Mouse (Mus musculus) intestine, embryonic 15.5 days (tissue): Measurements from ENCODE around the gene Ager. TPM values are rescaled to one million over a fixed set of nuclear protein-coding genes. Genes with fewer than 3 reads are reported as not detected.

Experiments used
- ATAC-seq: fragments of 200-750 bp; cut with Nextera tagmentation; 2 replicates; pipeline ENCODE4 v1.8.0; 2017; ENCODE audit warnings: moderate TSS enrichment, moderate library complexity
- H3K27ac ChIP-seq: fragments of 300-500 bp; sonication (generic); 2 replicates; pipeline ENCODE4 v1.5.1; 2015; ENCODE audit warnings: mild to moderate bottlenecking, inconsistent platforms
- H3K27me3 ChIP-seq: fragments of 300-500 bp; sonication (generic); replicated peaks from 2 replicates; pipeline ENCODE4 v1.6.1; 2015; ENCODE audit warnings: inconsistent platforms
- H3K36me3 ChIP-seq: fragments of 300-500 bp; sonication (generic); 2 replicates; pipeline ENCODE4 v1.6.1; 2015; ENCODE audit warnings: inconsistent platforms
- H3K4me1 ChIP-seq: fragments of 300-500 bp; sonication (generic); replicated peaks from 2 replicates; pipeline ENCODE4 v1.6.1; 2015; ENCODE audit warnings: inconsistent platforms
- H3K4me2 ChIP-seq: fragments of 300-500 bp; sonication (generic); replicated peaks from 2 replicates; pipeline ENCODE4 v1.6.1; 2015; ENCODE audit warnings: mild to moderate bottlenecking, inconsistent platforms
- H3K4me3 ChIP-seq: fragments of 300-500 bp; sonication (generic); replicated peaks from 2 replicates; pipeline ENCODE4 v1.5.1; 2015; ENCODE audit warnings: inconsistent platforms
- H3K9ac ChIP-seq: fragments of 300-500 bp; sonication (generic); 2 replicates; pipeline ENCODE4 v1.6.1; 2015; ENCODE audit warnings: inconsistent platforms
- H3K9me3 ChIP-seq: fragments of 300-500 bp; sonication (generic); 2 replicates; pipeline ENCODE4 v1.6.1; 2016; ENCODE audit warnings: inconsistent platforms
- WGBS: fragments of 180-500 bp; shearing (Covaris S2); methylation state at CpG from one replicate; pipeline ENCODE4 v1.1.7; 2015; 5-methylcytosine and 5-hydroxymethylcytosine counted together
- polyA plus RNA-seq: library from polyadenylated mRNA; unstranded; fragments of >200 nt; fragmentation: Nextera tagmentation; extraction: Ambion mirVana; gene quantifications from 2 replicates; pipeline ENCODE4 v1.2.1, GENCODE M21; 2015

Gene Ager
- polyA plus RNA-seq, 1 experiment from 2014 or later: 2.7 TPM

DNA sequence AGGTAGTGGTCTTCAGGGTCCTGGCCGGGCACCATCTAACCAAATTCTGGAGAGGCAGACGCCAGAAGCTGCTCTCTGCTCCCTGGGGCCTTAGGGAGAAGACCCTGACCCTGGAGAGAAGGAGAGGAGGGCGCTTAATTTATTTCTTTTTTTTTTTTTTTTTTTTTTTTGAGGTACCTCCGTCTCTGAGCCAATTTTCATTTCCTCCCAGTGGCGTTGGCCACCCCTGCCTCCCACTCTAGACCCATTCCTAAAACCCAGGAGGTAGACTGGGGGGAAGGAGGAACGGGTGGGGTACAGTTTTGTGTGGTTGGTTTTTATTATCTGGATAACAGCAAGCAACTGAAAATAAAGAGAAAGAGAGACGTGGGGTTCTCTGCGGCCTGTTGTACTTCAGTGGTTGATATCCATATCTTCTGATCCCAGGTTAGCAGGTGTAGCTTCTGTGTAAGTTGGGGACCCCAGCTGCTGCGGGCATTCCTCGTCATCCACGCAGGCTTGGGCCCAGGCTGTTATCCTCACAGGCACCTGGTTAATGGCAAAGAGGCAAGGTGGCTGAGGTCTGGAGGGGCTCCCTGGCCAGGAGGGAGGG is 15.5 kb downstream of the Ager start:
- Histone ChIP-seq H3K9ac (no peak overlapping the region), H3K4me2 (no peak overlapping the region), H3K4me3 (no peak overlapping the region), H3K9me3 (no peaks in the 10 kb centered on the region), H3K4me1 (0 out of 2 replicates have a peak, but pooled peaks cover 6% of the 10 kb centered on the region), H3K27me3 (no peaks in the 10 kb centered on the region), H3K36me3 (peaks cover 42% of the 10 kb centered on the region), H3K27ac (no peak overlapping the region)
- ATAC-seq: no peak
- 87% methylated on average over 11 of the region's 11 CpGs for WGBS

DNA sequence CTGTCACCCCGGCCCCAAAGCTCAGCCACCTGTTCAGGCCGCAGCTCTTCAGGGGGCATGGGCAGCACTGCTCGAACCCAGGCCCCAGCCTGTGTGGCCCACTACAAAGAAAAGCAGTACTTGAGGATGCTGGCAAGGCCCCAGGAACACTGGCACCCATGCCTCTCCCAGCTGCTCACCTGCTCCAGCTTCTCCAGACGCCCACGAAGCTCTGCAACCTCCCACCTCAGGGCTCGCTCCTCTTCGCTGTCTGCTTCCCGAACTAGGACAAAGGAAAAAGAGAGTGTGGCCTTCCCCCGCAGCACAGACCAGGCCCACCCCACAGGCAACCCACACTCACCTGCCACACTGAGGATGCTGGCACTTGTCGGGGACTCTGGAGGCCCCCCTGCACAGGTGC is 16.2 kb downstream of the Ager start:
- 0 out of 2 replicates have a peak, but pooled peaks cover 2% of the 10 kb centered on the region for H3K4me1 ChIP-seq
- whole genome bisulfite sequencing: 93% methylated on average over 10 of the region's 10 CpGs
- H3K4me3 ChIP-seq: no peak overlapping the region
- H3K9ac ChIP-seq: no peak overlapping the region
- H3K4me2 ChIP-seq: no peak overlapping the region
- H3K27me3 ChIP-seq: no peaks in the 10 kb centered on the region
- H3K36me3 ChIP-seq: peaks cover 42% of the 10 kb centered on the region
- H3K27ac ChIP-seq: no peak overlapping the region
- no peaks in the 10 kb centered on the region for H3K9me3 ChIP-seq
- no peak for ATAC-seq

DNA sequence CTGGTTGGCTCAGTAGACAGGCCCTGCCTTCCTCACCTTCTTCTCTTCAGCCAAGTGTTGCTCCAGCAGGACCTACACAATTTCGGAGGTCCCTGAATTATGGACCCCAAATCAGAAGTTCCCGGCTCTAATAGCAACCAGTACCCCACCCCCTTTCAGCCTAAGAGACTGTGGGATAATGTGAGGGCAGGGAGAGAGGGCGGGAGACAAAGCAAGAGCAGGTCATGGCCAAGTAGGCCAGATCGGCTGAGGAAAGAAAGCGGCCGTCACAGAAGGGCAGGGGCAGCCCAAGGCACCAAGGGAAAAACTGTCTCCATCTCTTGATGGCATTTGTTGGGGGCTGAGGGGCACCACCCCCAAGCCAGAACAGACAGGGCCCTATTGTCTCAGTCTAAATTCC is 18.2 kb downstream of the Ager start, which contains the start of gene Egfl8:
Gene Egfl8 (minus strand): TSS at position 101 of the 400 bp plus-strand sequence.
- 0 out of 2 replicates have a peak, but pooled peaks cover 2% of the 10 kb centered on the region for H3K4me1 ChIP-seq
- no peak for ATAC-seq
- H3K4me2 ChIP-seq: no peak within 1 kb of the TSS
- H3K27me3 ChIP-seq: no peaks in the 10 kb centered on the region
- no peak within 1 kb of the TSS for H3K9ac ChIP-seq
- WGBS: 78% methylated on average over 6 of the region's 6 CpGs
- no peak within 1 kb of the TSS for H3K27ac ChIP-seq
- H3K36me3 ChIP-seq: peaks cover 38% of the 10 kb centered on the region
- no peak within 1 kb of the TSS for H3K4me3 ChIP-seq
- no peaks in the 10 kb centered on the region for H3K9me3 ChIP-seq

DNA sequence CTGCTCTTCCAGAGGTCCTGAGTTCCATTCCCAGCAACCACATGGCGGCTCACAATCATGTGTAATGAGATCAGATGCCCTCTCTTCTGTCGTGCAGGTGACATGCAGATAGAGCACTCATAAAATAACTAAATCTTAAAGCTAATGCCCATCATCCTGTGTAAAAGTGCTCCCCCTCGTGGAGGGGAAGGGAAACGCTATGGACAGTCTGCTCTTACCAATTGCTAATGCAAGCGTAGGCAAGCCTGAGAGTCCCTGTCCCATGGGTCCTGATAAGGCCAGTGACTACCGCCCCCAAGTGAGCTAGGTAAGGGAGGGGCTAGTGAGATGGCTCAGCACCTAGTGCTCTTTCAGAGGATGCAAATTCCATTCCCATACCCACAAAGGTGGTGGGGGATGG is 21.3 kb downstream of the Ager start:
- Histone ChIP-seq H3K36me3 (peaks cover 27% of the 10 kb centered on the region), H3K4me1 (0 out of 2 replicates have a peak, but pooled peaks cover 2% of the 10 kb centered on the region), H3K4me2 (no peak overlapping the region), H3K9me3 (no peaks in the 10 kb centered on the region), H3K4me3 (no peak overlapping the region), H3K27ac (no peak overlapping the region), H3K9ac (no peak overlapping the region), H3K27me3 (no peaks in the 10 kb centered on the region)
- 20% methylated on average over 6 of the region's 6 CpGs for WGBS
- peak; percentile 37 for ATAC-seq

DNA sequence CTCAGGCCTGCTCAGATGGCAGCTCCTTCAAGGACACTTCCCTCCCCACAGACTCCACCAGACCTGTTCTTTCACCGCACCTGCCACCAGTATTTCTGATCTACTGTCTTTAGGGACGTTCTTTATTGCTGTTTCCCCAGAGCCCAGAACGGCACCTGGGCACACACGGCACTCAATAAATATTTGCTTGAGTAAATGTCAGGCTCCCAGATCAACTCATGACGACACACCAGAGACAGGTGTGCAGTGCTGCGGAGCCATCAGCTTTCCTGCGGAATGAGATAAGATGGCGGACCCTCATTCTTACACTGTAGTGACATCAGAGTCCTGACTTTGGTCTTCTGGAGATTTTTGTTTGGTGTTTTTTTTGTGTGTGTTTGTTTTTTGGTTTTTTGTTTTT is 23.3 kb downstream of the Ager start:
- peaks cover 21% of the 10 kb centered on the region for H3K36me3 ChIP-seq
- 67% methylated on average over 8 of the region's 8 CpGs for WGBS
- H3K4me2 ChIP-seq: no peak overlapping the region
- H3K4me3 ChIP-seq: no peak overlapping the region
- ATAC-seq: 0 out of 2 replicates have a peak, but pooled peaks have one; percentile 21
- H3K9ac ChIP-seq: no peak overlapping the region
- peak overlapping the region; percentile 20; the same call in 1 of the 2 replicates for H3K27ac ChIP-seq
- peaks cover 3% of the 10 kb centered on the region for H3K4me1 ChIP-seq
- H3K27me3 ChIP-seq: no peaks in the 10 kb centered on the region
- H3K9me3 ChIP-seq: no peaks in the 10 kb centered on the region

DNA sequence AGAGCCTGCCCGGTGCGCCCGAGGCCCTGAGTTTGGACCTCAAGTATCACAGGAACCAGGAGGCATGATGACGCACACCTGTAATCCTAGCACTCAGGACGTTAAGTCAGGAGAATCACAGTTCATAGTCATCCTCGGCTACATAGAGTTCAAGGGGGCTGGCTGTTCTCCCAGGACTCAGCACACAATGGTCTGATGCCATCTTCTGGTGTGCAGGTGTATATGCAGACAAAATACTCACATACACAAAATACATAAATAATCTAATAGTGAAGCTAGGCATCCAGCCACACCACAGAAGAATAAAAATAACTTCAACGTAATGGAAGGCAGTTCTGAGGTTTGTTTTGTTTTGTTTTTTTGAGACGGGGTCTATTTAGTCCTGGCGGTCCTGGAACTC is 25.5 kb downstream of the Ager start:
- 84% methylated on average over 9 of the region's 9 CpGs for WGBS
- H3K4me3 ChIP-seq: no peak overlapping the region

DNA sequence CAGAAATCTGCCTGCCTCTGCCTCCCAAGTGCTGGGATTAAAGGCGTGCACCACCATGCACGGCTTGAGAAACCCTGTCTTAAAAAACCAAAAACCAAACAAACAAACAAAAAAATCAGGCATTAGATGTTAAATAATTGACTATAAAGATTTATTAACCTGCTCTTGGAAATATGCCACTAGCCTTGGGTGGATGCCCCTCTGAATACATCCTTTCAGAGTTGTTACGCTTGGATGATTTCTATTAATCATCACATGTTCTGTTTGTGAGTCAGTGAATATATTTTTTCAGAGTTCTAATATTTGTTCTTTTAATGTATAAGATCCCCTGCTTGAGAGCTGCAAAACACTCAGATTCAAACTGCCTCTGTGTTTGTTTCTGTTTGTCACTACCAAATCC is 27.3 kb downstream of the Ager start:
- Histone ChIP-seq H3K4me1 (peaks cover 20% of the 10 kb centered on the region), H3K4me3 (no peak overlapping the region), H3K4me2 (no peak overlapping the region), H3K36me3 (peaks cover 21% of the 10 kb centered on the region; the same call in 1 of the 2 replicates), H3K27ac (no peak overlapping the region), H3K9ac (no peak overlapping the region), H3K27me3 (peaks cover 3% of the 10 kb centered on the region), H3K9me3 (no peaks in the 10 kb centered on the region)
- no peak for ATAC-seq
- 92% methylated on average over 3 of the region's 3 CpGs for WGBS

More for the DNA sequence above, 25.5 kb downstream of the Ager start:
- Histone ChIP-seq H3K36me3 (peaks cover 21% of the 10 kb centered on the region; the same call in 1 of the 2 replicates), H3K27me3 (no peaks in the 10 kb centered on the region), H3K9me3 (no peaks in the 10 kb centered on the region), H3K4me1 (peaks cover 11% of the 10 kb centered on the region), H3K9ac (no peak overlapping the region), H3K4me2 (no peak overlapping the region), H3K27ac (no peak overlapping the region)
- ATAC-seq: no peak

DNA sequence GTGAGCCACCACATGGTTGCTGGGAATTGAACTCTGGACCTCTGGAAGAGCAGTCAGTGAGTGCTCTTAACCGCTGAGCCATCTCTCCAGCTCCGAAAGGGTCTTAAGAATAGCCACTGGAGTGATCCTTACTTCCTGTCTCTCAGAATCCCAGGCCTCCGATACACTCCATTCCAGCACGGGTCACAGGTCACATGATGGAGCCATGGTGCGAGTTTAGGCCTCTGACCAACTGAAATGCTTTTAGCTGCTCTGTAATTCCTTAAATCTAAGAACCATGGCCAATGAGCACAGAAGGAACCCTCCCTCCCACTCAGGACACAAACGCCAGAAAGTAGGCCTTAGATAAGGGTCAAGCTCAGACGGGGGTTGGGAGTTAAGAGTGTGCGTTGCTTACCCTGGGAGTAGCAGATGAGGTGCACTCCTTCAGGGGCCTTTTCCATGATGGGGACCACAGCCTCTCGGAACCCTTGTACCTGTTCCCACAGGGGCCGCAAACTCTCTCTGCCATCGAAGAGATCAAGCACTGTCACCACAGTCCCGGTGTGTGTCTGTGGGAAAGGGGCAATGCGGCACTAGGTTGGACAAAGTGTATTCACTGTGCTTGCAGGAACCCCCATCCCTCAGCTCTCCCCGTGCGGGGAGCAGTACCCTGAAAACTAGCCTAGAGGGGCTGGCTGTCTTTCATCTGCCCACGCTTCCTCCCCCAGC is 28.6 kb downstream of the Ager start:
- peaks cover 31% of the 10 kb centered on the region for H3K4me1 ChIP-seq
- H3K9ac ChIP-seq: peak overlapping the region; percentile 66
- H3K4me3 ChIP-seq: peak overlapping the region; percentile 69
- peaks cover 15% of the 10 kb centered on the region for H3K27me3 ChIP-seq
- ATAC-seq: no peak
- H3K9me3 ChIP-seq: no peaks in the 10 kb centered on the region
- 54% methylated on average over 16 of the region's 16 CpGs for WGBS
- peak overlapping the region; percentile 96 for H3K27ac ChIP-seq
- peak overlapping the region; percentile 92 for H3K4me2 ChIP-seq
- peaks cover 20% of the 10 kb centered on the region; the same call in 1 of the 2 replicates for H3K36me3 ChIP-seq

DNA sequence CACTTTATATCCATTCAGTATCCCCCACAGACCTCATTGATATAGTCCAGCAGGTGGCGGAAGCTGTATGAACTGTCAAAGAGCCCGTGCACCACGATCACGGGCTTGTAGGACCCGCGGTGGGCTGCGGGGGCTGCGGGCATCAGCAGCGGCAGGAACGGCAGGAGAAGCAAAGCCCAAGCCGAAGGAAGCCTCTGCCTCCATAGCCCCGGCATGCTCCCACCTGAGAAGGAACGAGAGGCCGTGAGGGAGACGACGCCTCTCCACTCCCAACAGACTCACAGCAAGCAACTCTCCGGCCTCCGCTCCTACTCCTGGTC is 29.1 kb downstream of the Ager start:
- peak; percentile 26; the same call in 1 of the 2 replicates for ATAC-seq
- WGBS: under 1% methylated on average over 18 of the region's 18 CpGs
- H3K4me1 ChIP-seq: peaks cover 36% of the 10 kb centered on the region

DNA sequence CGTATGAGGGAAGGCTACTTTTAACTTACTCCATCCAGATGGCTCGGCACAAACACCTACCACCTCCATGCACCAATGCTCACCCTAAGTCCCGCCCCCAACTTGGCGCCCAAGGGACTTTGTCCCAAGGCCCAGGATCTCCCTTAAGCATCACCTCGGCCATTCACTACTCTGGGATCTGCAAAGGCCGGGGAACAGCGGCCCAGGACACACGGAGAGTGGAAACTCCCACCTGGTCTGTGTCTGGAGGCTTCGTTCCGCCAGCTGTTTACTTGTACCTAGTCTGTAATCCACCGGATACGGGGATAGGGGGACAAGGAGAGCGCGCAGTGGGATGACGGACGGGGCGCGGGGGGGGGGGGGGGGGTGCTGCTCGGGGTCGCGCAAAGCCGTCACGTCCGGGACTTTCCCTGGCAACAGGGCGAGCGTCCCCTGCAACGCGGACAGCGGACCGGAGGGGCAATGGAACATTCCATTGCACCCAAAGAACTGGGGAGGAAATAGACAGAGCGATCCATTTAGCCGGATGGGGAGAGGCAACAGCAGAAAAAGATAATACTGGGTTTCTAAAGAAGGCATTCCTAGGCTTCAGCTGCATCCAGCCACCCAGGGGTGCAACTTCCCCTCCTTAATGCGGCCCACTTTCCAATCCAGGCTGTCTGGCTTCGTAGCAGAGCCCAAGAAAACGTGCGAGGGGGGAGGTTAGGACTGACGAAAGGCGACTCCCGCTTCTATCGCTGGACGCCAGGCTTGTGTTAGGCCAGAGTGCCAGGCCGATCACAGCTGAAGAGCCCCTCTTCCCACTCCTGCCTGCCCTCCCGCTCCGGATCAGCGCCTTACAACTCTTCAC is 29.7 kb downstream of the Ager start:
- Histone ChIP-seq H3K4me1 (peaks cover 40% of the 10 kb centered on the region), H3K9me3 (no peaks in the 10 kb centered on the region), H3K9ac (peak overlapping the region; percentile 66), H3K27me3 (peaks cover 24% of the 10 kb centered on the region), H3K36me3 (peaks cover 14% of the 10 kb centered on the region; the same call in 1 of the 2 replicates), H3K4me3 (peak overlapping the region; percentile 69), H3K4me2 (peak overlapping the region; percentile 92), H3K27ac (peak overlapping the region; percentile 96)
- under 1% methylated on average over 42 of the region's 45 CpGs for WGBS
- ATAC-seq: peak; percentile 83

More for the DNA sequence above, 29.1 kb downstream of the Ager start:
- Histone ChIP-seq H3K4me3 (peak overlapping the region; percentile 69), H3K9ac (peak overlapping the region; percentile 66), H3K27me3 (peaks cover 20% of the 10 kb centered on the region), H3K4me2 (peak overlapping the region; percentile 92), H3K36me3 (peaks cover 18% of the 10 kb centered on the region; the same call in 1 of the 2 replicates), H3K9me3 (no peaks in the 10 kb centered on the region), H3K27ac (peak overlapping the region; percentile 96)

DNA sequence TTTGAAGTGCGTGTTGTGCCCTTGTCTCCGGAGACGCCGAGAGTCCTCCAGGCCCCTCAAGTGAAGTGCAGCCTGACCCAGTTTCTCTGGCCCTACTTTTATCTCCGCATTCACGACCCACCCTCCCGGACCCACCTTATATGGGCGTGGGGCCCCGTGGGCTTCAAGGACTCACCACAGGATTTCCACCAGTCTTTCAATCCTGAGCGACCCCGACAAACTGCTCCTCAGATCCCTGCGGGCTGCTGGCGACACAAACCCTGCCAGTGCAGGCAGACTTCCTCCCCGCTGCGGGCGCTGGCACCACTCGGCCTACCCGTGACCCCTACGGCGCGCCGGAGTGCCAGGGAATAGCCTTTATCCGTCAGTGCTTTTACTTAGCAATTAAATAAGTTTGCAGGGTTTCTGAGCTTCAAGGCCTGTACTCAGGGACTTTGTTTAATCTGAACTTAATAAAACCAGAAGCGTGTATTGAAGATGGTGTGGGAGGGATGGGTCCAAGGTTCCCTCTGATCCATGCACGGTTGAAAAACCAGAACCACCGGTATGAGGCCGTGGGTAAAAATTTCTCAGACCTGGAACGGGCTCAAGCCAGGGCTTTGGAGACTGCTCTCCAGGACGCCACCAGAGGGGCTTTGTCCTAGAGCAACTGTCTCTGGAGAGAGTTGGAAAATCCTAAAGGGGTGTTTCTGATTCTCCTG is 30.4 kb downstream of the Ager start, which contains the start of gene Ppt2:
Gene Ppt2 (minus strand): TSS at position 568 of the 701 bp plus-strand sequence.
- peak within 1 kb of the TSS; percentile 69 for H3K4me3 ChIP-seq
- H3K4me2 ChIP-seq: peak within 1 kb of the TSS; percentile 92
- H3K27ac ChIP-seq: peak within 1 kb of the TSS; percentile 96

More for the DNA sequence above, 30.4 kb downstream of the Ager start, which contains the start of gene Ppt2:
- 2% methylated on average over 29 of the region's 29 CpGs for WGBS
- ATAC-seq: peak; percentile 44
- H3K36me3 ChIP-seq: peaks cover 6% of the 10 kb centered on the region; the same call in 1 of the 2 replicates
- H3K27me3 ChIP-seq: peaks cover 24% of the 10 kb centered on the region
- H3K9ac ChIP-seq: peak within 1 kb of the TSS; percentile 66
- H3K9me3 ChIP-seq: no peaks in the 10 kb centered on the region
- peaks cover 40% of the 10 kb centered on the region for H3K4me1 ChIP-seq
